Mouse (Mus musculus) E14TG2a.4 (cell line): Measurements from ENCODE around the gene Elmo1.

Experiments used
- H3K27me3 ChIP-seq: 2 replicates; pipeline ENCODE4 v1.6.1; 2014; ENCODE audit warnings: low read length, control low read depth; ENCODE audit not compliant: insufficient read depth
- H3K36me3 ChIP-seq: 2 replicates; pipeline ENCODE4 v1.6.1; 2014; ENCODE audit warnings: low read length, control low read depth; ENCODE audit not compliant: insufficient read depth
- H3K4me1 ChIP-seq: replicated peaks from 2 replicates; pipeline ENCODE4 v1.6.1; 2014; ENCODE audit warnings: low read depth, low read length, control low read depth
- H3K4me3 ChIP-seq: replicated peaks from 2 replicates; pipeline ENCODE4 v1.5.1; 2014; ENCODE audit warnings: mild to moderate bottlenecking, low read length
- H3K9me3 ChIP-seq: 2 replicates; pipeline ENCODE4 v1.6.1; 2014; ENCODE audit warnings: low read length, control low read depth
- CTCF ChIP-seq: conservative IDR thresholded peaks from 2 replicates; pipeline ENCODE4 v1.5.1; 2014; ENCODE audit warnings: low read length
- NANOG ChIP-seq: IDR thresholded peaks from 2 replicates; pipeline ENCODE4 v1.6.1; 2014; ENCODE audit warnings: borderline replicate concordance, low read length, mixed read lengths
- POU5F1 ChIP-seq: IDR thresholded peaks from 2 replicates; pipeline ENCODE4 v1.6.1; 2014; ENCODE audit warnings: low read length, borderline replicate concordance

The Elmo1 gene

GRCm38 (mm10) chr13:20283891-20284290 is 193.5 kb downstream of the Elmo1 start:
- Histone ChIP-seq H3K27me3 (no peaks in the 10 kb centered on the region), H3K36me3 (peaks cover 28% of the 10 kb centered on the region), H3K4me3 (no peak overlapping the region), H3K9me3 (no peaks in the 10 kb centered on the region), H3K4me1 (peaks cover 9% of the 10 kb centered on the region)
- TF ChIP-seq POU5F1: no peak
- TF ChIP-seq CTCF: no peak
- TF ChIP-seq NANOG: no peak

- peaks cover 26% of the 10 kb centered on the region for H3K36me3 ChIP-seq
- TF ChIP-seq POU5F1 (no peak), NANOG (no peak), CTCF (no peak)
- no peak overlapping the region for H3K4me3 ChIP-seq
- H3K27me3 ChIP-seq: no peaks in the 10 kb centered on the region
- peaks cover 9% of the 10 kb centered on the region for H3K4me1 ChIP-seq
- no peaks in the 10 kb centered on the region for H3K9me3 ChIP-seq
These were observed 196.3 kb downstream of the Elmo1 start for GRCm38 (mm10) chr13:20286680-20287079.

GRCm38 (mm10) chr13:20288393-20288792 is 198.0 kb downstream of the Elmo1 start:
- Histone ChIP-seq H3K9me3 (no peaks in the 10 kb centered on the region), H3K27me3 (no peaks in the 10 kb centered on the region), H3K4me3 (no peak overlapping the region), H3K4me1 (peaks cover 9% of the 10 kb centered on the region), H3K36me3 (peaks cover 18% of the 10 kb centered on the region)
- TF ChIP-seq POU5F1 (no peak), CTCF (no peak), NANOG (no peak)

- Histone ChIP-seq H3K9me3 (no peaks in the 10 kb centered on the region), H3K4me3 (no peak overlapping the region), H3K27me3 (no peaks in the 10 kb centered on the region), H3K4me1 (peaks cover 9% of the 10 kb centered on the region), H3K36me3 (peaks cover 18% of the 10 kb centered on the region)
- no peak for TF ChIP-seq NANOG
- no peak for TF ChIP-seq CTCF
- no peak for TF ChIP-seq POU5F1
These were observed 200.0 kb downstream of the Elmo1 start for GRCm38 (mm10) chr13:20290412-20290811.

- Histone ChIP-seq H3K36me3 (peaks cover 13% of the 10 kb centered on the region; the same call in 1 of the 2 replicates), H3K27me3 (no peaks in the 10 kb centered on the region), H3K9me3 (no peaks in the 10 kb centered on the region), H3K4me1 (peaks cover 9% of the 10 kb centered on the region), H3K4me3 (no peak overlapping the region)
- TF ChIP-seq POU5F1 (no peak), CTCF (peak; percentile 73)
These were observed 202.0 kb downstream of the Elmo1 start for GRCm38 (mm10) chr13:20292348-20292747.

- H3K4me1 ChIP-seq: no peaks in the 10 kb centered on the region
- no peak overlapping the region for H3K4me3 ChIP-seq
- H3K36me3 ChIP-seq: no peaks in the 10 kb centered on the region
- no peaks in the 10 kb centered on the region for H3K27me3 ChIP-seq
- TF ChIP-seq POU5F1 (no peak), NANOG (no peak), CTCF (no peak)
- no peaks in the 10 kb centered on the region for H3K9me3 ChIP-seq
These were observed 205.0 kb downstream of the Elmo1 start for GRCm38 (mm10) chr13:20295278-20295970.

GRCm38 (mm10) chr13:20297841-20298240 is 207.4 kb downstream of the Elmo1 start:
- no peak overlapping the region for H3K4me3 ChIP-seq
- no peaks in the 10 kb centered on the region for H3K4me1 ChIP-seq
- H3K9me3 ChIP-seq: peaks cover 9% of the 10 kb centered on the region
- no peak for TF ChIP-seq POU5F1
- peak; percentile 61 for TF ChIP-seq CTCF
- no peak for TF ChIP-seq NANOG
- peaks cover 13% of the 10 kb centered on the region for H3K36me3 ChIP-seq
- no peaks in the 10 kb centered on the region for H3K27me3 ChIP-seq

GRCm38 (mm10) chr13:20299424-20299823 is 209.0 kb downstream of the Elmo1 start:
- Histone ChIP-seq H3K36me3 (peaks cover 24% of the 10 kb centered on the region), H3K4me3 (no peak overlapping the region), H3K4me1 (no peaks in the 10 kb centered on the region), H3K27me3 (no peaks in the 10 kb centered on the region), H3K9me3 (peaks cover 21% of the 10 kb centered on the region)
- TF ChIP-seq CTCF (peak; percentile 41), NANOG (no peak), POU5F1 (no peak)

- no peak overlapping the region for H3K4me3 ChIP-seq
- TF ChIP-seq CTCF: no peak
- TF ChIP-seq NANOG: no peak
- TF ChIP-seq POU5F1: no peak
- peaks cover 21% of the 10 kb centered on the region for H3K9me3 ChIP-seq
- H3K4me1 ChIP-seq: no peaks in the 10 kb centered on the region
- peaks cover 24% of the 10 kb centered on the region for H3K36me3 ChIP-seq
- no peaks in the 10 kb centered on the region for H3K27me3 ChIP-seq
These were observed 209.7 kb downstream of the Elmo1 start for GRCm38 (mm10) chr13:20300052-20300564.
